Mouse (Mus musculus): Measurements from ENCODE around the gene Fbxl13.

- TF ChIP-seq CTCF (IDR thresholded peaks at IDR 0.05; ENCODE audit: insufficient read depth, low read length) (no peak), POLR2A (IDR thresholded peaks at IDR 0.05; ENCODE audit: borderline replicate concordance, extremely low read depth, low read depth, low read length) (no peak)
Measured at GRCm38 (mm10) chr5:21592106-21592505, 53.3 kb downstream of the Fbxl13 start.
